Mouse (Mus musculus) embryonic facial prominence, embryonic 15.5 days (tissue): ENCODE data around the gene Ehmt1. TPM values are rescaled to one million over a fixed set of nuclear protein-coding genes. Genes with fewer than 3 reads are reported as not detected.
A peak's percentile ranks its signal among the peaks of the same experiment; 100 is the strongest.

ENCODE experiments used
- ATAC-seq: fragments of 200-750 bp; cut with Nextera tagmentation; 2 replicates; pipeline ENCODE4 v1.8.0; 2017; ENCODE audit warnings: low read depth, moderate TSS enrichment; ENCODE audit not compliant: insufficient number of reproducible peaks, low FRiP score, low TSS enrichment
- H3K27ac ChIP-seq: fragments of 300-500 bp; sonication (generic); replicated peaks from 2 replicates; pipeline ENCODE4 v1.5.1; 2015; ENCODE audit warnings: mild to moderate bottlenecking, inconsistent platforms
- H3K27me3 ChIP-seq: fragments of 300-500 bp; sonication (generic); 2 replicates; pipeline ENCODE4 v1.6.1; 2015; ENCODE audit warnings: inconsistent platforms
- H3K36me3 ChIP-seq: fragments of 300-500 bp; sonication (generic); 2 replicates; pipeline ENCODE4 v1.6.1; 2015; ENCODE audit warnings: mild to moderate bottlenecking, inconsistent platforms
- H3K4me1 ChIP-seq: fragments of 300-500 bp; sonication (generic); 2 replicates; pipeline ENCODE4 v1.6.1; 2015; ENCODE audit warnings: inconsistent platforms
- H3K4me2 ChIP-seq: fragments of 300-500 bp; sonication (generic); replicated peaks from 2 replicates; pipeline ENCODE4 v1.6.1; 2015; ENCODE audit warnings: mild to moderate bottlenecking, inconsistent platforms
- H3K4me3 ChIP-seq: fragments of 300-500 bp; sonication (generic); replicated peaks from 2 replicates; pipeline ENCODE4 v1.5.1; 2015; ENCODE audit warnings: mild to moderate bottlenecking, inconsistent platforms
- H3K9ac ChIP-seq: fragments of 300-500 bp; sonication (generic); 2 replicates; pipeline ENCODE4 v1.6.1; 2015; ENCODE audit warnings: inconsistent platforms
- H3K9me3 ChIP-seq: fragments of 300-500 bp; sonication (generic); replicated peaks from 2 replicates; pipeline ENCODE4 v1.6.1; 2016; ENCODE audit warnings: inconsistent platforms
- WGBS: fragments of 180-500 bp; shearing (Covaris S2); methylation state at CpG from one replicate; pipeline ENCODE4 v1.1.7; 2015; 5-methylcytosine and 5-hydroxymethylcytosine counted together
- polyA plus RNA-seq: library from polyadenylated mRNA; unstranded; fragments of >200 nt; fragmentation: Nextera tagmentation; extraction: Ambion mirVana; gene quantifications from 2 replicates; pipeline ENCODE4 v1.2.1, GENCODE M21; 2015

The Ehmt1 gene
- polyA plus RNA-seq, 1 experiment from 2014 or later, result 85.2 TPM

DNA sequence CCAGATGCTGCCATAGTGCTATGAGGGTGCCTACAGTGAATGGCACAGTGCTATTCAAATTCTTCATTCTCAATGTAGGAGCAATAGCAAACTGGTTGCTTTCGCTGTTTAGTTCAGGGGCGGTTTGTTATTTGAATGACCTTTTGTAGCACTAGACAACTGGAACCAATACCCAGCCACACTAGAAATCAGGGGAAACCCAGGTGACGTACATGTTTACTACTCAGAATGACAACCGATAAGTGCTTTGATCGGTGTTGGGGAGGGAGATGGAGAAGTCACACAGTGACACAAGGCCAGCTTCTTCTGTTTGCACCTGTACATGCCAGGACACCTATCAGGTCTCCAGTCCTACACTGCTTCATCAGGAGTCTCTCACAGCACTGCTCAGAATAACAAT is 10.2 kb upstream of the Ehmt1 start:
- ATAC-seq, result no peak
- 91% methylated on average over 5 of the region's 5 CpGs for WGBS

DNA sequence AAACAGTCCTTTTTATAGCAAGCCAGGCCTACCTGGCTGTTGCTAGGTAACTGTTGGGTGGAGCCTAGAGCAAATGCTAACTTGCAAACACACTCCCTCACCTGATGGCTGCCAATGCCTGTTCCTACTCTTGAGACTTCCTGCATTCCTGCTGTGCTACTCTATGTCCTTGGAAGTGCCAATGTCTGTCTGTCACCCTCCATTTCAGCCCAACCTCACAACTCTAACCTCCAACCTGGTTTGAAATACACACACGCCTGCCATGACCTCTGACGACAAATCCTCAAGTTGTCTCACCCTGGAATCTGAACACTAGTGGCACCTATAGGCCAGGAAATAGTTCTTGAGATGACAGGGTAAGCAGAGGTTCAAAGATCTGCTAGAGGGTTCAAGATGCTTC is 9.7 kb upstream of the Ehmt1 start:
- Histone ChIP-seq H3K27ac (no peak overlapping the region), H3K9me3 (no peaks in the 10 kb centered on the region), H3K4me3 (no peak overlapping the region), H3K36me3 (peaks cover 7% of the 10 kb centered on the region; the same call in 1 of the 2 replicates), H3K27me3 (no peaks in the 10 kb centered on the region), H3K4me1 (peaks cover 13% of the 10 kb centered on the region), H3K4me2 (no peak overlapping the region), H3K9ac (no peak overlapping the region)
- no peak for ATAC-seq
- WGBS, result 51% methylated on average over 2 of the region's 2 CpGs

More for the DNA sequence above, 10.2 kb upstream of the Ehmt1 start:
- H3K9me3 ChIP-seq, result no peaks in the 10 kb centered on the region
- H3K27ac ChIP-seq, result no peak overlapping the region
- H3K4me3 ChIP-seq, result no peak overlapping the region
- no peak overlapping the region for H3K9ac ChIP-seq
- no peak overlapping the region for H3K4me2 ChIP-seq
- peaks cover 7% of the 10 kb centered on the region; the same call in 1 of the 2 replicates for H3K36me3 ChIP-seq
- H3K27me3 ChIP-seq, result no peaks in the 10 kb centered on the region
- peaks cover 18% of the 10 kb centered on the region for H3K4me1 ChIP-seq

DNA sequence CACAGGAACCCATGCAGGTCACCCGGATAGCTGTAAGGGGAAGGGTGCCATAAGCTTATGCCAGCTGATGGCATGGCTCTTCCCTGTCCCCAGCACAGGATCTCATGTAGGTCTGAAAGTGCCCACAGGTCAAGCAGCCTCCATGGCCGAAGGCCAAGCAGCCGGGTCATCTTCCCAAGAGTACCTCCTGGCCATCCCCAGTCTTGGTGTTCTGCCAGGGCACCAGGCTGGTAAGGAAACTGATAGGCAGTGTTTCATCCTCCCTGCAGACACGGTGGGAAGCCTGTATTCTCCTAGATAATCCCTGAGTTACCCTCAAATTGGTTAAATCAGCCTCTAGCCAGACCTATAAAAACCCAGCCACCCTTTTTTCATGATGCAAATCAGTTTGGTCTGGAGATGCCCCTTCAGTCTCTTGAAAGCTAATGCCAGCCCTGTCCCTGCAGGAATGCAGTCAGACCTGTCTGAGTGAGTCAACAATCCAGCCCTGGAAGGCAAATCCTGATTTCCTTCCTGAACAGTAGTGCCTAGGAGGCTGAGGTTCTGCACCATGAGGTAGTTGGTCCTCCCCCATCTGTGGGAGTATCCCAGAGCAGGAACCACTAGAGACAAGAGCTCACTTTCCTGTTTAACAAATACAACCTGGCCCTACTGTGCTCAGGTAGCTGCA is 8.5 kb upstream of the Ehmt1 start:
- Histone ChIP-seq H3K4me3 (no peak overlapping the region), H3K9me3 (no peaks in the 10 kb centered on the region), H3K27ac (peak overlapping the region; percentile 53), H3K27me3 (no peaks in the 10 kb centered on the region), H3K36me3 (peaks cover 7% of the 10 kb centered on the region; the same call in 1 of the 2 replicates), H3K4me2 (no peak overlapping the region), H3K9ac (no peak overlapping the region), H3K4me1 (peaks cover 5% of the 10 kb centered on the region; the same call in 1 of the 2 replicates)
- no peak for ATAC-seq
- 60% methylated on average over 4 of the region's 4 CpGs for whole genome bisulfite sequencing

DNA sequence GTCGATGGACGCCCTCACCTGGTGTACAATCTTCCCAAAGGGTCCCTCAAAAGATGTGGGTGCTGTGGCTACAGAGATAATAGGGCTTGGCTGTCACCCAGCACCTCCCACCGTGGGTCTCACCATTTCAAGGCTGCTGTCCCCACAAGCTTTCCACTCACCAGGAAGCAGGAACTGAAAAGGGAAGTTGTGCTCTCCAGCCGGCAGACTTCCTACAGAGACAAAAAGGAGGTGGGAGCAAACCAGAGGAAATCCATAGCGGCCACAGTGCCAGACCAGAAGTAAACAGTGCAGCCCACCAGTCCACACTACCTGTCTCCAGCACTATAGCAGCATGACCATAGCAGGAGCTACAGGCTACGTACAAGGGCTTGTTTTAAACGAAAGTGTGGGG is 7.5 kb upstream of the Ehmt1 start:
- H3K36me3 ChIP-seq, result peaks cover 7% of the 10 kb centered on the region; the same call in 1 of the 2 replicates
- peaks cover 5% of the 10 kb centered on the region; the same call in 1 of the 2 replicates for H3K4me1 ChIP-seq
- no peaks in the 10 kb centered on the region for H3K27me3 ChIP-seq
- no peak overlapping the region for H3K4me2 ChIP-seq
- H3K27ac ChIP-seq, result no peak overlapping the region; the same call in 1 of the 2 replicates
- no peak overlapping the region for H3K9ac ChIP-seq
- WGBS, result 64% methylated on average over 7 of the region's 7 CpGs
- H3K9me3 ChIP-seq, result no peaks in the 10 kb centered on the region
- H3K4me3 ChIP-seq, result no peak overlapping the region
- ATAC-seq, result no peak

DNA sequence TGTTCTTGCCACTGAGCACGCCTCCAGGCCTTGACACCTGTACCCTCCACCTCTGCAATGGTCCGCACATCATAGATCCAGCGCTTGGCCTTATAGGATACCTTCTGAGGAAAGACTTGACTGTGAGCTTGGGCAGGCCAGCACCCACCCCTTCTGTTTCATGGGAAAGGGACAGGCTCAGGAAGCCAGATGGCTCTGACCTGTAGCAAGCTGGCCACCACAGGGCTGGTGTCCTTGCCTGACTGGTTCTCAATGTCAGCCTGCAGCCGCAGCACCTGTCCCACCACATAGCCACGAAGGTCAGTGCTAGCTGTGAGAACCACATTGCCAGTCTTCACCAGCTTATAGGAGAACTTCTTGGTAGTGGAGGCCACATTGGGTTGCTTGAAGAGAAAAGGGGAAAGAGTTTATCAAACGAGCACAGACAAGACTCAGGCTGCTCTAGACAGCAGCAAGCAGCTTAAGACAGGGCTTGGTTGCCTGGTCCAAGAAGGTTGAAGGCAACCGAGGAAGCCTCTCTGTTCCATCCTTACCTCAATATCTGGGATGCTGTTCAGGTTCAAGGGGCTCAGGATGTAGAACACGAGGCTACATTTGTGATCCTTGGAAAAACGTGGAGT is 7.0 kb upstream of the Ehmt1 start:
- ATAC-seq, result no peak
- Histone ChIP-seq H3K27me3 (no peaks in the 10 kb centered on the region), H3K4me2 (no peak overlapping the region), H3K4me3 (no peak overlapping the region), H3K9ac (no peak overlapping the region), H3K36me3 (peaks cover 7% of the 10 kb centered on the region; the same call in 1 of the 2 replicates), H3K4me1 (peaks cover 5% of the 10 kb centered on the region; the same call in 1 of the 2 replicates), H3K27ac (no peak overlapping the region), H3K9me3 (no peaks in the 10 kb centered on the region)
- WGBS, result 82% methylated on average over 9 of the region's 9 CpGs

DNA sequence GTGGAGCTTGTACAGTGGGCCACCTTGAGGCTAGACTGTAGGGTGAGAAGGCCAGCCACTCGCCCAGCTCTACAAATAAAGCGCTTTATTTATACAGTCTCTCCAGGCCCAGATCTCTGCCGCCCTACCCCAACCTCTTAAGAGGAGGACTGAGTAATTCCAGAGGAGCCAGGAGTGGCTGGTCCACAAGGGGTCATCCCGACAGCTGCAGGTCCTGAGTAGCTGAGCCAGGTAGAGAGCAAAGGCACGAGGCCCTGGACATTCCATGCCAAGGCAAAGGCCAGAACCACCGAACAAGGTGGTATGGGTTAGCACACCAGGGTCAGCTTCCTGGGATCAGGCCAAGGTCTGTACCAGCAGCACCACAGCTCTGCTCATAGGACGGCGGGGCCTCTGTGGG is 5.9 kb upstream of the Ehmt1 start:
- Histone ChIP-seq H3K4me1 (peaks cover 5% of the 10 kb centered on the region; the same call in 1 of the 2 replicates), H3K27ac (no peak overlapping the region), H3K27me3 (no peaks in the 10 kb centered on the region), H3K4me2 (no peak overlapping the region), H3K36me3 (peaks cover 7% of the 10 kb centered on the region; the same call in 1 of the 2 replicates), H3K9ac (no peak overlapping the region), H3K9me3 (no peaks in the 10 kb centered on the region), H3K4me3 (no peak overlapping the region)
- no peak for ATAC-seq
- 83% methylated on average over 8 of the region's 8 CpGs for WGBS

DNA sequence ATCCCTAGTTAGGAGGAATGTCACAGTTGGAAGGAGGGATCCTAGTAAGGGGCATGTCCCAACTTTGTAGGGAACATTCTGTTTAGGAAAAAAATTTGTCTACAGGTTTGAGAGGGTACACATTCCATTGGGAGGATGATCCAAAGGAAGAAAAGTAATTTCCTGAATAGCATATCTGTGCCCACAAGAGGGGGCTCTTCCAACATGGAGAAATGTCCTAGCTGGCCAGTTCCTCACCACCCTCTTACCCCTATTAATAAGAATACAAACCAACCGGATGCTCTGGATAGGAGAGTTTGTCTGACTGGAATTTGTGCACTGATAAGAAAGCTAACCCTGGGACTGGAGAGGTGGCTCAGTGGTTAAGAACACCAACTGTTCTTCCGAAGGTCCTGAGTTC is 4.1 kb upstream of the Ehmt1 start:
- Histone ChIP-seq H3K36me3 (peaks cover 7% of the 10 kb centered on the region; the same call in 1 of the 2 replicates), H3K4me1 (peaks cover 5% of the 10 kb centered on the region), H3K9me3 (no peaks in the 10 kb centered on the region), H3K27me3 (no peaks in the 10 kb centered on the region), H3K27ac (no peak overlapping the region), H3K4me2 (no peak overlapping the region), H3K9ac (no peak overlapping the region), H3K4me3 (no peak overlapping the region)
- 48% methylated on average over 2 of the region's 2 CpGs for WGBS
- ATAC-seq, result no peak

DNA sequence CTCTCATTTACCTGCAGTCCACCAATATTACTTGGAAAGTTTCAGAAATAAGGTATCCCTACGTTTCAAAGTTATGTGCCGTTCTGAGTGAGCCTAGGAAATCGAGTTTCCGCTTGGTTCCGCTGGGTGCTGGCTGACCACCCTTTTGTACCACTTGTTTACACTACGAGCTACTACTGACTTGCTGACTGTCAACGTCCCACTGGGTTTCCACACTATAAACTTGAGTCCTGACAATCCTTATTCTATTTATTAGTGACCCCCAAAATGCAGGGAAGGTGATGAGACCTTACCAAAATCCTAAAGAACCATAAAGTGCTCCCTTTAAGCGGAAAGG is 393 bp upstream of the Ehmt1 start:
- Histone ChIP-seq H3K27ac (peak overlapping the region; percentile 78), H3K4me1 (peaks cover 11% of the 10 kb centered on the region), H3K9me3 (no peaks in the 10 kb centered on the region), H3K4me3 (peak overlapping the region; percentile 77), H3K27me3 (no peaks in the 10 kb centered on the region), H3K9ac (peak overlapping the region; percentile 49), H3K4me2 (peak overlapping the region; percentile 60), H3K36me3 (no peaks in the 10 kb centered on the region)
- ATAC-seq, result peak; percentile 17; the same call in 1 of the 2 replicates
- WGBS, result 10% methylated on average over 8 of the region's 8 CpGs

DNA sequence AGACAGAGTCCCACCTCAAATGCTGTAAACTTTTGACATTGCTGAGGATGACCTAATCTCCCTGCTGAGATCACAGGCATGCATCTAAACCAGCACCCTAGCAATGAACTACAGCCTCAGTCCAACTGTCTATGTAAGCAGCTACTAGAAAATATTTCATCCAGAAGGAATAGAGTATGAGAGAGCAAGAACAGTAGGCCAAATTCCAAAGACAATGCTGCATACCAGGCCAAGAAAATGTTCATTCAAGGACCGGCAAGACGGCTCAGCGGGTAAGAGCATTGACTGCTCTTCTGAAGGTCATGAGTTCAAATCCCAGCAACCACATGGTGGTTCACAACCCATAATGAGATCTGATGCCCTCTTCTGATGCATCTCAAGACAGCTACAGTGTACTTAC is 4.7 kb downstream of the Ehmt1 start:
- H3K4me3 ChIP-seq, result no peak overlapping the region
- no peaks in the 10 kb centered on the region for H3K27me3 ChIP-seq
- H3K27ac ChIP-seq, result no peak overlapping the region
- 89% methylated on average over 3 of the region's 3 CpGs for whole genome bisulfite sequencing
- no peaks in the 10 kb centered on the region for H3K9me3 ChIP-seq
- peaks cover 11% of the 10 kb centered on the region for H3K4me1 ChIP-seq
- H3K4me2 ChIP-seq, result no peak overlapping the region
- H3K9ac ChIP-seq, result no peak overlapping the region
- ATAC-seq, result no peak
- no peaks in the 10 kb centered on the region for H3K36me3 ChIP-seq

DNA sequence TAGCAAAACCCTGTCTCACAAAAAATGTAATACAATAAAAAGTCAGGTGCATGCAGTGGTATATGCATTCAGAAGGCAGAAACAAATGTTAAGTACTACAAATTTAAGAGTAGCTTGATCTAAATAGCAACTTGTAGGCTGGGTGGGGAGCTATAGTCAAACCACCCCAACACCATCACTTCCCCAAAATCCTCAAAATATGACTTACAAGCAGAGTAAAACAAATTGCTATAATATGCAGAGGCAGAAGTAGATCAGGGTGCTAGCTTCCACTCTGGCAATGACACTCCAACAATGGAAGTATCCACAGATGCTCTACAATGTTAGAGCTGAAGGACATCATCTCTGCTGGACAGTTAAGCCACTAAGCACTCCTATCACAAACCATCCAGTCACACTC is 6.8 kb downstream of the Ehmt1 start:
- H3K27ac ChIP-seq, result no peak overlapping the region
- no peaks in the 10 kb centered on the region for H3K36me3 ChIP-seq
- peaks cover 3% of the 10 kb centered on the region for H3K4me1 ChIP-seq
- H3K4me3 ChIP-seq, result no peak overlapping the region
- ATAC-seq, result no peak
- H3K27me3 ChIP-seq, result no peaks in the 10 kb centered on the region
- no peak overlapping the region for H3K9ac ChIP-seq
- no peaks in the 10 kb centered on the region for H3K9me3 ChIP-seq
- H3K4me2 ChIP-seq, result no peak overlapping the region

DNA sequence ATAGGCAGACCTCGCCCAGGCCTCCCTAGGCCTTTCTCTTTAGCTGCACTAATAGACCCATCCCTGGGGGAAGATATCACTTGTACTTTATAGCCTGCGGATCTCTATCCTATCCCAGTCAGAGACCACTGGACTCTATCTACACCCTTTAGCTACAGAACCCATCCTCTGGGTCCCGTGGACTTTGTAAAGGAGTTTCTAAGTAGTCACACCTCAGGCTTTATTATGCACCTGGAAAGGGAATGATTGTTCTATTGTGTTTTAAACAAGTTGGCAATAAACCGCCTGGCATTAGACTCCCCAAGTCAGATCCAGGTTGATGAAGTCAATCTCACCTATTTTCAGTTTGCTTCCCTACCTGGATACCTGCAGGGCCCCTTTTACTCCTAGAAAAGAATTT is 7.2 kb downstream of the Ehmt1 start:
- no peak overlapping the region for H3K27ac ChIP-seq
- H3K27me3 ChIP-seq, result no peaks in the 10 kb centered on the region
- no peaks in the 10 kb centered on the region for H3K36me3 ChIP-seq
- no peak overlapping the region for H3K4me3 ChIP-seq
- no peak for ATAC-seq
- no peaks in the 10 kb centered on the region for H3K9me3 ChIP-seq
- H3K4me2 ChIP-seq, result no peak overlapping the region
- H3K9ac ChIP-seq, result no peak overlapping the region
- H3K4me1 ChIP-seq, result no peaks in the 10 kb centered on the region
- WGBS, result 90% methylated on average over 4 of the region's 4 CpGs

DNA sequence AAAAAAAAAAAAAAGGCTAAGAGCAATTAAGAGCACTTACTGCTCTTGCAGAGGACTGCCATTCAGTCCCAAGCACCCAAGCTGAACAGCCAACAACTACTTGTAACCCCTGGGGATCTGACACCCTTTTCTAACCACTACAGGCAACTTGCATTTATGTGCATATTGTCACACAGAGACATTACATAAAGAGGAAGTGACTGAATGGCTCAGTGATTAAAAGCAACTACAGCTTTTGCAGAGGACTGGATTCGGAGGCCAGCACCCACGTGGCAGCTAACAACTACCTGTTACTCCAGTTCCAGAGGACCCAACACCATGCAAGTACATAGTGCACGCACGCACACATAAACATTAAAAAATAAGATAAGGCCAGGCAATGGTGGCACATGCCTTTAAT is 8.9 kb downstream of the Ehmt1 start:
- ATAC-seq, result no peak
- H3K27ac ChIP-seq, result no peak overlapping the region
- no peak overlapping the region for H3K4me2 ChIP-seq
- 93% methylated on average over 4 of the region's 4 CpGs for WGBS
- H3K9ac ChIP-seq, result no peak overlapping the region
- H3K9me3 ChIP-seq, result no peaks in the 10 kb centered on the region
- H3K4me3 ChIP-seq, result no peak overlapping the region
- H3K4me1 ChIP-seq, result peaks cover 13% of the 10 kb centered on the region; the same call in 1 of the 2 replicates
- no peaks in the 10 kb centered on the region for H3K27me3 ChIP-seq
- no peaks in the 10 kb centered on the region for H3K36me3 ChIP-seq
